Mouse (Mus musculus) brain, embryonic 14.5 days (tissue): ENCODE data around the gene Cd55.

Experiments
- CTCF ChIP-seq: fragments of 200-500 bp; IDR thresholded peaks from 2 replicates; pipeline ENCODE4 v1.5.1; 2012; ENCODE audit warnings: inconsistent platforms, mild to moderate bottlenecking, moderate library complexity, borderline replicate concordance; ENCODE audit not compliant: insufficient read depth, insufficient read length; ENCODE audit errors: extremely low read depth
- POLR2A ChIP-seq: fragments of 200-500 bp; IDR thresholded peaks from 2 replicates; pipeline ENCODE4 v1.6.1; 2012; ENCODE audit warnings: mild to moderate bottlenecking, inconsistent platforms, borderline replicate concordance; ENCODE audit not compliant: poor library complexity, insufficient read depth, insufficient read length, severe bottlenecking; ENCODE audit errors: extremely low read depth

- no peak for TF ChIP-seq CTCF
- no peak for TF ChIP-seq POLR2A
Measured at GRCm38 (mm10) chr1:130474936-130475335, 12.4 kb upstream of the Cd55 start.
